Comparison of ENCODE assay signal across 25 mouse cellular contexts in genomic region chr8:3331692-3332091, GRCm38 (mm10). TPM values are rescaled to one million over a fixed set of nuclear protein-coding genes. Genes with fewer than 3 reads are reported as not detected.
"Had no signal": no experiment of that assay in that cellular context is flagged by ENCODE, and none has a peak within 500 bp of the region (broad histone marks: within the 10 kb centered on the region; RNA-seq: fewer than 3 reads in every experiment).

No protein-coding gene starts in this region.

- DNase-seq: kidney, adult 11 months; kidney, adult 9 months; kidney, postnatal 25 days; layer of hippocampus, adult 9-11 months; layer of hippocampus, postnatal 36 days; lung, adult 18-20 months; lung, postnatal 10 days; lung, postnatal 36 days; midbrain, embryonic 14.5 days; thymus, adult 2 months; thymus, postnatal 14 days; thymus, postnatal 4 days had no signal

- H3K27ac ChIP-seq: kidney, postnatal 0 days; layer of hippocampus, adult 2 months; left cerebral cortex, adult 2 months; liver, embryonic 12.5 days; liver, embryonic 15.5 days; lung, embryonic 15.5 days; midbrain, embryonic 10.5 days had no signal

- H3K4me1 ChIP-seq: liver, embryonic 12.5 days; liver, embryonic 15.5 days; lung, embryonic 15.5 days; midbrain, embryonic 10.5 days had no signal

- H3K4me3 ChIP-seq: layer of hippocampus, adult 2 months; left cerebral cortex, adult 2 months; liver, embryonic 12.5 days; liver, embryonic 15.5 days; lung, embryonic 15.5 days; megakaryocyte, embryonic 14.5 days; midbrain, embryonic 10.5 days had no signal

- H3K36me3 ChIP-seq: liver, embryonic 12.5 days; liver, embryonic 15.5 days; lung, embryonic 15.5 days; midbrain, embryonic 10.5 days had no signal

- ATAC-seq: liver, embryonic 12.5 days had no signal

- H3K9ac ChIP-seq: liver, embryonic 12.5 days; liver, embryonic 15.5 days; lung, embryonic 15.5 days had no signal

- H3K9me3 ChIP-seq: liver, embryonic 12.5 days; liver, embryonic 15.5 days; lung, embryonic 15.5 days; megakaryocyte, embryonic 14.5 days had no signal

- H3K4me2 ChIP-seq: liver, embryonic 12.5 days; liver, embryonic 15.5 days; lung, embryonic 15.5 days had no signal

- H3K27me3 ChIP-seq: liver, embryonic 12.5 days; liver, embryonic 15.5 days; lung, embryonic 15.5 days; megakaryocyte, embryonic 14.5 days had no signal

RNA-seq across cellular contexts. Expression of gene A430078G23Rik, which starts 21.5 kb away (rescaled TPM):
- total RNA-seq: layer of hippocampus, adult 2 months; left cerebral cortex, postnatal 10 days; left cerebral cortex, postnatal 36 days had no signal
- polyA plus RNA-seq: limb, embryonic 11.5 days; midbrain, embryonic 10.5 days; midbrain, embryonic 14.5 days; neural tube, embryonic 11.5 days; neural tube, embryonic 14.5 days had no signal
